ENCODE assay signal across 24 mouse cellular contexts in genomic region chr12:70619436-70619835, GRCm38 (mm10).
DNase-seq lines count a peak whose midpoint lies in the region; ATAC-seq and TF ChIP-seq lines count a peak whose summit lies in the region.
"Had no signal": no experiment of that assay in that cellular context is flagged by ENCODE, and none has a peak within 500 bp of the region (broad histone marks: within the 10 kb centered on the region; RNA-seq: fewer than 3 reads in every experiment).

No protein-coding gene starts in this region.

- no peaks in the 10 kb centered on the region for H3K36me3 ChIP-seq in intestine, embryonic 14.5 days (ENCODE audit: control insufficient read depth, insufficient read depth, low read length)
- H3K36me3 ChIP-seq in intestine, postnatal 0 days (ENCODE audit: control insufficient read depth, insufficient read depth): no peaks in the 10 kb centered on the region
- H3K36me3 ChIP-seq: embryonic facial prominence, embryonic 13.5 days; G1E; heart, embryonic 15.5 days; hindbrain, embryonic 13.5 days had no signal

- H3K9me3 ChIP-seq in intestine, embryonic 14.5 days (ENCODE audit: control insufficient read depth, low read length): no peaks in the 10 kb centered on the region
- H3K9me3 ChIP-seq in intestine, postnatal 0 days (ENCODE audit: control insufficient read depth): no peaks in the 10 kb centered on the region
- H3K9me3 ChIP-seq: embryonic facial prominence, embryonic 13.5 days; forebrain, embryonic 13.5 days; G1E; heart, embryonic 15.5 days; hindbrain, embryonic 13.5 days had no signal

- no peaks in the 10 kb centered on the region for H3K4me1 ChIP-seq in intestine, embryonic 14.5 days (replicated peaks; ENCODE audit: control insufficient read depth, insufficient read depth, low read length)
- no peaks in the 10 kb centered on the region for H3K4me1 ChIP-seq in intestine, postnatal 0 days (replicated peaks; ENCODE audit: control insufficient read depth, insufficient read depth, low read length)
- H3K4me1 ChIP-seq: hindbrain, embryonic 13.5 days had no signal

- no peak overlapping the region for H3K9ac ChIP-seq in intestine, embryonic 14.5 days (ENCODE audit: low read length)
- no peak overlapping the region for H3K9ac ChIP-seq in intestine, postnatal 0 days (ENCODE audit: low read depth, low read length)
- H3K9ac ChIP-seq: embryonic facial prominence, embryonic 13.5 days; forebrain, embryonic 13.5 days; heart, embryonic 15.5 days; hindbrain, embryonic 13.5 days had no signal

- WGBS in intestine, embryonic 14.5 days: 86% methylated on average over 2 of the region's 2 CpGs
- WGBS in intestine, postnatal 0 days: 89% methylated on average over 2 of the region's 2 CpGs

- H3K4me2 ChIP-seq in intestine, embryonic 14.5 days (ENCODE audit: low read length): no peak overlapping the region
- no peak overlapping the region for H3K4me2 ChIP-seq in intestine, postnatal 0 days (replicated peaks; ENCODE audit: low read depth)
- H3K4me2 ChIP-seq: embryonic facial prominence, embryonic 13.5 days; forebrain, embryonic 13.5 days; heart, embryonic 11.5 days; heart, embryonic 15.5 days; hindbrain, embryonic 13.5 days had no signal

- peak; percentile 44 for DNase-seq in intestine, embryonic 14.5 days (ENCODE audit: low spot score)
- DNase-seq in lung, postnatal 14 days: peak; percentile 25
- no peak for DNase-seq in lung, postnatal 10 days
- peak; percentile 65 for DNase-seq in lung, postnatal 36 days
- no peak for DNase-seq in cerebellum, adult 9-10 months
- DNase-seq: adrenal gland, postnatal 14 days; cerebellum, adult 11-12 months; cerebellum, adult 9-11 months; cerebellum, postnatal 36 days; gastrocnemius, adult 2 months; gastrocnemius, postnatal 25 days; heart, adult 18-20 months; heart, postnatal 14 days had no signal

- ATAC-seq in intestine, embryonic 14.5 days (replicated peaks; ENCODE audit: low FRiP score, low TSS enrichment, low read depth): no peak
- ATAC-seq in intestine, postnatal 0 days: no peak
- ATAC-seq: activated CD4-positive, CD25-positive, alpha-beta regulatory T cell, adult 4 months; CD4-positive, CD25-positive, alpha-beta regulatory T cell, adult 4 months; forebrain, embryonic 13.5 days; hindbrain, postnatal 0 days; Patski had no signal

- H3K27ac ChIP-seq in intestine, embryonic 14.5 days (ENCODE audit: low read depth): no peak overlapping the region
- H3K27ac ChIP-seq in intestine, postnatal 0 days (ENCODE audit: low read depth, low read length): no peak overlapping the region
- H3K27ac ChIP-seq: embryonic facial prominence, embryonic 13.5 days; forebrain, embryonic 13.5 days; gastrocnemius, adult 2 months; heart, embryonic 15.5 days; hindbrain, embryonic 13.5 days; hindbrain, postnatal 0 days had no signal

- H3K4me3 ChIP-seq in intestine, embryonic 14.5 days (ENCODE audit: low read depth, low read length): no peak overlapping the region
- H3K4me3 ChIP-seq in intestine, postnatal 0 days (ENCODE audit: low read depth, low read length): no peak overlapping the region
- H3K4me3 ChIP-seq: embryonic facial prominence, embryonic 13.5 days; forebrain, embryonic 13.5 days; gastrocnemius, adult 2 months; heart, embryonic 15.5 days; hindbrain, embryonic 13.5 days had no signal

- TF ChIP-seq CTCF in intestine, postnatal 0 days (IDR thresholded peaks at IDR 0.05; ENCODE audit: low read depth): no peak

- H3K27me3 ChIP-seq in intestine, embryonic 14.5 days (replicated peaks; ENCODE audit: control insufficient read depth, insufficient read depth, low read length): no peaks in the 10 kb centered on the region
- no peaks in the 10 kb centered on the region for H3K27me3 ChIP-seq in intestine, postnatal 0 days (replicated peaks; ENCODE audit: control insufficient read depth, insufficient read depth, low read length)
- H3K27me3 ChIP-seq: embryonic facial prominence, embryonic 13.5 days; forebrain, embryonic 13.5 days; heart, embryonic 15.5 days; hindbrain, embryonic 13.5 days; Patski had no signal

Comparison
In these comparisons a context has a peak if more than half of its experiments do, and no peak if none do; other contexts are left out.
1. DNase-seq: peak in intestine, embryonic 14.5 days (single experiment), lung, postnatal 14 days (single experiment) and lung, postnatal 36 days (single experiment); none in lung, postnatal 10 days (single experiment) and cerebellum, adult 9-10 months (single experiment).